Mouse (Mus musculus): Measurements from ENCODE around the gene Eng. TPM values are rescaled to one million over a fixed set of nuclear protein-coding genes. Genes with fewer than 3 reads are reported as not detected.

Gene Eng
- polyA plus RNA-seq (2012; ENCODE audit: low replicate concordance), result 13.8 and 31.2 TPM in 2 replicates

DNA sequence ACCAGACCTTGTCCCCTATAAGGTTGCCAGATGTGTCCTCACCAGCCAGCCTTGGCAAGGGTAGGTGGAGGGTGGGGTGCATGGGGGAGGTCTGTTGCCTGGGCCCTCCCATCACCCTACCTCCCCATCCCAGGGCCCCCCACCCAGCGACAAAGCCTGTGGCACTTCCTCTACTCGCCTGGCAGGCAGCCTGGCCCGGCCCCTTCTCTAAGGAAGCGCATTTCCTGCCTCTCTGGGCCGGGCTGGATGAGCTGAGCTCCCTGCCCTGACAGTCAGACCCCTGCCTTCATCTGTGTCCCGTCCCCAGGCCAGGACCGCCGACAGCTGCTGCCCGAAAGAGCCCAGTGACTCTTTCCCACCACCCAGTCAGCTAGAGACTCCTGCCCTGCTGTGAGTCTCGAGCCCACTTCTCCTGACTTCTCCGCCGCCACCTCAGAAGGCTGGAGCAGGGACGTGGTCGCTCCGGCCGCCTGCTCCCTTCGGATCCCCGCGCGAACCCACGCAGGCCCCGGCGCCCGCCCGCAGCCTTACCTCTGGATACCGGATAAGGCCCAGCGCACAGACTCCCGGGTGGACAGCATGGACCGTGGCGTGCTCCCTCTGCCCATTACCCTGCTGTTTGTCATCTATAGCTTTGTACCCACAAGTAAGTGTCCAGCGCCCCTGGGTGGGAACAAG, at the start of gene Eng:
Eng (plus strand) TSS at position 217 of the 678 bp plus-strand sequence.

DNA sequence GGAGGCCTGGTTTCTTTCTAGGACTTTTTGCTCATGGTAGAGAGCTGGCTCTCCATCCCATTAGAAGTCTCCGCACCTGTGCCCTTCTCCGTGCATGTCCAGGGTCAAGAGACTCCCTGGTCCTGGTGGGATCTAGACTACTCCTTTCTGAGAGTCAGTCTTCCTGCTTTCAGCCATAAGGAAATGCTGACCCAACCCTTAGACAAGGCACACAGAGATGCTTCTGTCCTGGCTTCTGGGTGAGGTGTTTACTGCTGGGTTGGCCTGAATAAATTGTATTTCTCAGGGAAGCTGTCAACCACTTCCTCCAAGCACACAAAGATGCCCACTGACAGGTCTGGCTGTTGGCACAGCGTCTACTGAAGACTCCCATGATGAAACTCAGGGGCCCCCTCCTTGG, 47.0 kb upstream of the Eng start, which contains the start of gene St6galnac6:
St6galnac6 (plus strand) TSS at position 301 of the 400 bp plus-strand sequence.

DNA sequence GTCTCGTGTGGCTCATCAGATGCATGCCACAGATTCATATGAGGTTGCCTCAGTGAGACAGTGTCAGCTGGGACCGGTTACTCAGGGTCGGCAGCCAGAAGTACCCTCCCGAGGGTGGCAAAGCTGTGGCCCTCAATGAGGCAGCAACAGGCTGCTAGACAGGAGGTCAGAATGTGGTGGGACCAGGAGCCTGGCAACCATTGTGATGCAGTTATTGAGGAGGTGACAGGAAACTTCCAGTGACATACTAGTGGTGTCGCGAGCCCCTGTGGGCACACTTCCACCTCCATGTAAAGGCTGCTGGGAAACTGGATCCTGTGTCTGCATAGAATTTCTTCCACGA, 24.9 kb upstream of the Eng start, which contains the start of gene Ak1:
Ak1 (plus strand) TSS at position 242 of the 343 bp plus-strand sequence.

DNA sequence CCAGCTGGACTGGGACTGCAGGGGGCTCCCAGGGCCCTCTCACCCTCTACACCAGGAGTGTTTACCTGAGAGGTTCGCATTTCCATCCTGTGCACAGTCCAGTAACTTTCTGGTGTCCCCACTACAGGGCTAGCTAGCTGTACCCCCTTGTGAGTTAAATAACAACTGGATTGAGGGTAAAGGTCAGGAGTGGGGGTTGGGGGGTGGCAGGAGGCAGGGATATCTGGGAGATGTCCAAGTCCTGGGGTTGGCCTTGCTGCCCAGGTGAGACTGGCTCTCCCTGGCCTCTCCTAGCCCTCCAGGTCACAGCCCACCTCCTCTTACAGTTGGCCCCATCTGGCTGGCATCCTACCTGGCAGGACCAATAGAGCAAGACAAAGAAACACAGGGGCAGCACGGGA, 57.6 kb downstream of the Eng start, which contains the start of gene Fpgs:
Fpgs (minus strand) TSS at position 125 of the 401 bp plus-strand sequence.

DNA sequence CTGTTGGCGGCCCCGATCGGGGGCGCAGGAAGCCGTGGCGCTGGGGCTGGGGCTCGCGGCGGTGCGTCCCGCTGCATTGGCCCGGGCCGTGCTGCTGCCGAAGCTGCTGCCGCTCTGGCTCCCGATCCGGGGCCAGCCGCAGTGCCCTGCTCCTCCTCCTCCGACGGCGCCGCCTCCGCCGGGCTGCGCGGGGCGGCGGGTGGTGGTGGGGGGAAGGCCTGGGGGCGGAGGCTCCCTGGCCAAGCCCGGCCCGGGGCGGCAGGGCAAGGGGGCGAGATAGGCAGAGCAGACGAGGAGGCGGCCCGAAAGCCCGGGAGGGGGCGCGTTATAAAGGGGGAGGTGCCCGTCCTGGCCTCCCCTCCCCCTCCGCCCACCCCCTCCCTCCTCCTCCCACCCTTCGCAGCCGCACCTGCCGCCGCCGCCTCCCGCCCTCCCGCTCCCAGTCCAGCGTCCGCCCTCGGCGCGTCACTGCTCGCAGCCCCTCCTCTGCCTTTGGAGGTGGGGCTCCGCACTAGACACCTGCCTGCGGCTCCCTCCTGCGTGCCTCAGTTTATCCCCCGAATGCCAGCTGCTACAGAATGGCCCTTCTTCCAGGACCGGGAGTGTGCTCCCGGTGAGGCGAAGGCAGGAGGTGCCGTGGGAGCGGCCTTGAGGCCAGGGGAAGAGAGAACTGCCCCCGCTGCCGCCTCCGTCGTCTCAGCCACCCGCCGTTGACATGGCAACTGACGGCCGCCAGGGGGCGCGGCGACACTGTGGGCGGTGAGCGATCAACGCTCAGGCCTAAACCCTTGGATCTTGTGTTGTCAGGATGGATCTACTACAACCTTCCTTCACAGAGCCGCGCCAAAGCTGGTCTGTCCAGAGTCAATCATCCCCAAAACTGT, 66.8 kb downstream of the Eng start, which contains the start of gene Cdk9:
Cdk9 (minus strand) TSS at position 143 of the 884 bp plus-strand sequence.

DNA sequence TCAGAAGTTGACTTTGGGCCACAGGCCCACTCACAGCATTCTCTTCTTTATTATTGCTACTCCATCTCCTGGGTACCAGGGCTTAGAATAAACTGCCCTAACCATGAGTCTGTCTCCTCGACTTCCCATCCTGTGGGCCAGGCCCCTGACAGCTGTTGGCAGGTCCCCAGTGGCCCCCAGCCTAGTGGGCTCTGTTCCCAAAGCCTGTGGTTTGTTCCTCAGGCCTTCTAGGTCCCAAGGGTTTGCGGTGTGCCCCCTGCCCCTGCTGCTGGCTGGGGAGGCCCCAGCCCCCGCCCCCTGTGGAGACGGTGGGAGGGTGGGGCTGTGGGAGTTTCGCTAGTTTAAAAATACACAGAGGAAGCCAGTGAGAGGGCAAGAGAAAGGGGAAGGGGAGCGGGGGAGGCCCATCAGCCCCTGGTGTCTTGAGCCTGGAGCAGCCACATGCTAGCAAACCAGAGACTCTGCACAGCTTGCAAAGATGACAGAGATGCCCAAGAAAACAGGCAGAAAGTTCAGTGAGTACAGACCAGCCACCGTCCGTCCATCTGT, 74.4 kb downstream of the Eng start, which contains the start of gene Sh2d3c:
Sh2d3c (plus strand) TSS at position 375 of the 549 bp plus-strand sequence.

Other genes starting within 250 kb of the Eng start
- gene Naif1, start 196.1 kb upstream of the Eng start, polyA plus RNA-seq (2012; ENCODE audit: low replicate concordance), result 7.2 and 12.8 TPM in 2 replicates
- gene Slc25a25, start 195.2 kb upstream of the Eng start, polyA plus RNA-seq (2012; ENCODE audit: low replicate concordance), result 14.7 and 24.4 TPM in 2 replicates
- 136 and 166 TPM in 2 replicates for gene Fam102a, start 111.3 kb upstream of the Eng start, polyA plus RNA-seq (2012; ENCODE audit: low replicate concordance)
- gene Dpm2, start 75.7 kb upstream of the Eng start, polyA plus RNA-seq (2012; ENCODE audit: low replicate concordance), result 11.0 and 11.9 TPM in 2 replicates
- 0.16 TPM in 1 of 2 replicates, not detected in the other for gene Pip5kl1, start 71.8 kb upstream of the Eng start, polyA plus RNA-seq (2012; ENCODE audit: low replicate concordance)
- not detected in 2 replicates for gene 9430097D07Rik, start 70.9 kb upstream of the Eng start, polyA plus RNA-seq (2012; ENCODE audit: low replicate concordance)
- gene St6galnac4, start 59.5 kb upstream of the Eng start, polyA plus RNA-seq (2012; ENCODE audit: low replicate concordance), result 29.1 and 47.0 TPM in 2 replicates
- gene St6galnac6, start 46.9 kb upstream of the Eng start, polyA plus RNA-seq (2012; ENCODE audit: low replicate concordance), result 15.4 and 20.9 TPM in 2 replicates
- gene Ak1, start 24.8 kb upstream of the Eng start, polyA plus RNA-seq (2012; ENCODE audit: low replicate concordance), result 0.09 and 0.66 TPM in 2 replicates
- gene Fpgs, start 57.5 kb downstream of the Eng start, polyA plus RNA-seq (2012; ENCODE audit: low replicate concordance), result 47.2 and 135 TPM in 2 replicates
- 91.0 and 160 TPM in 2 replicates for gene Cdk9, start 66.5 kb downstream of the Eng start, polyA plus RNA-seq (2012; ENCODE audit: low replicate concordance)
- gene Sh2d3c, start 74.5 kb downstream of the Eng start, polyA plus RNA-seq (2012; ENCODE audit: low replicate concordance), result 153 and 217 TPM in 2 replicates
- not detected in 2 replicates for gene 6330409D20Rik, start 94.4 kb downstream of the Eng start, polyA plus RNA-seq (2012; ENCODE audit: low replicate concordance)
- gene Tor2a, start 110.6 kb downstream of the Eng start, polyA plus RNA-seq (2012; ENCODE audit: low replicate concordance), result 61.8 and 69.6 TPM in 2 replicates
- gene Ttc16, start 129.0 kb downstream of the Eng start, polyA plus RNA-seq (2012; ENCODE audit: low replicate concordance), result 0.04 and 0.09 TPM in 2 replicates
- gene Ptrh1, start 129.2 kb downstream of the Eng start, polyA plus RNA-seq (2012; ENCODE audit: low replicate concordance), result 2.4 and 6.0 TPM in 2 replicates
- not detected in 2 replicates for gene Cfap157, start 137.8 kb downstream of the Eng start, polyA plus RNA-seq (2012; ENCODE audit: low replicate concordance)
- gene Stxbp1, start 200.7 kb downstream of the Eng start, polyA plus RNA-seq (2012; ENCODE audit: low replicate concordance), result 1.4 and 3.5 TPM in 2 replicates
- gene Fam129b, start 229.5 kb downstream of the Eng start, polyA plus RNA-seq (2012; ENCODE audit: low replicate concordance), result 10.9 and 38.1 TPM in 2 replicates

Measured in hematopoietic multipotent progenitor cell, adult 10-12 weeks (in vitro differentiated cells).